Mouse (Mus musculus) intestine, postnatal 0 days (tissue): ENCODE results near the gene Zbtb20. TPM values are rescaled to one million over a fixed set of nuclear protein-coding genes. Genes with fewer than 3 reads are reported as not detected.

Experiments used
- ATAC-seq: fragments of 200-750 bp; cut with Nextera tagmentation; 2 replicates; pipeline ENCODE4 v1.8.0; 2017; ENCODE audit warnings: mild to moderate bottlenecking, moderate TSS enrichment, moderate library complexity
- H3K27ac ChIP-seq: fragments of 300-500 bp; sonication (generic); 2 replicates; pipeline ENCODE4 v1.5.1; 2014; ENCODE audit warnings: mild to moderate bottlenecking, low read depth, low read length, moderate library complexity
- H3K27me3 ChIP-seq: fragments of 300-500 bp; sonication (generic); replicated peaks from 2 replicates; pipeline ENCODE4 v1.6.1; 2014; ENCODE audit warnings: low read length, mixed read lengths; ENCODE audit not compliant: control insufficient read depth, insufficient read depth
- H3K36me3 ChIP-seq: fragments of 300-500 bp; sonication (generic); 2 replicates; pipeline ENCODE4 v1.6.1; 2014; ENCODE audit warnings: mild to moderate bottlenecking, moderate library complexity; ENCODE audit not compliant: control insufficient read depth, insufficient read depth
- H3K4me1 ChIP-seq: fragments of 300-500 bp; sonication (generic); replicated peaks from 2 replicates; pipeline ENCODE4 v1.6.1; 2014; ENCODE audit warnings: antibody characterized with exemption, low read length, mixed read lengths; ENCODE audit not compliant: control insufficient read depth, insufficient read depth
- H3K4me2 ChIP-seq: fragments of 300-500 bp; sonication (generic); replicated peaks from 2 replicates; pipeline ENCODE4 v1.6.1; 2014; ENCODE audit warnings: low read depth, mild to moderate bottlenecking, moderate library complexity
- H3K4me3 ChIP-seq: fragments of 300-500 bp; sonication (generic); 2 replicates; pipeline ENCODE4 v1.5.1; 2014; ENCODE audit warnings: low read depth, low read length
- H3K9ac ChIP-seq: fragments of 300-500 bp; sonication (generic); 2 replicates; pipeline ENCODE4 v1.6.1; 2014; ENCODE audit warnings: mild to moderate bottlenecking, low read depth, low read length
- H3K9me3 ChIP-seq: fragments of 300-500 bp; sonication (generic); 2 replicates; pipeline ENCODE4 v1.6.1; 2016; ENCODE audit warnings: mixed run types; ENCODE audit not compliant: control insufficient read depth
- CTCF ChIP-seq: sonication (generic); IDR thresholded peaks from 2 replicates; pipeline ENCODE4 v1.5.1; 2016; ENCODE audit warnings: low read depth, mild to moderate bottlenecking, control low read depth, antibody characterized with exemption, moderate library complexity
- WGBS: fragments of 180-500 bp; shearing (Covaris S2); extraction: QIAGEN DNeasy Blood & Tissue Kit; methylation state at CpG from one replicate; pipeline ENCODE4 v1.1.7; 2014; 5-methylcytosine and 5-hydroxymethylcytosine counted together
- polyA plus RNA-seq: library from polyadenylated mRNA; unstranded; fragments of >200 nt; fragmentation: Nextera tagmentation; extraction: Ambion mirVana; gene quantifications from 2 replicates; pipeline ENCODE4 v1.2.1, GENCODE M21; 2015

The Zbtb20 gene
- polyA plus RNA-seq, 1 experiment from 2014 or later = 10.6 TPM

DNA sequence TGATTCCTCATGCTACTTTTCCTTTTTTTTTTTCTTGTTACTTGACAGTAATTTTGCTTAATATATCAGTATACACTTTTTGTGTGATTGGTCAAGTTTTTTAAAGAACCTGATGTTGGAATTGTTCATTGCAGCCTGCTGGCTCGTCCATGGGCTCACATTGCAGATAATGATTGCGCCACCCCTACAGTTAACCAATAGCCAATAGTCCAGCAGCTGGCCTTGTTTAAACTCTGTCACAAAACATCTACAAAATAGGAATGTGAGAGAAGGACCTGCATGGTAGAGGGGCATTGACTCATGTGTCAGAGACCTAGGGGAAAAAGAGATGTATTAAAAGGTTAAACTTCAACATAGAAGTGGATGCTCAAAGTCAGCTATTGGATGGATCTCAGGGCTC lies 97.2 kb downstream of the Zbtb20 start:
- Histone ChIP-seq H3K27ac (no peak overlapping the region), H3K27me3 (no peaks in the 10 kb centered on the region), H3K9ac (no peak overlapping the region), H3K36me3 (no peaks in the 10 kb centered on the region), H3K4me3 (no peak overlapping the region), H3K4me2 (no peak overlapping the region), H3K9me3 (no peaks in the 10 kb centered on the region), H3K4me1 (no peaks in the 10 kb centered on the region)
- 64% methylated on average over 2 of the region's 2 CpGs for WGBS
- TF ChIP-seq CTCF = no peak
- no peak for ATAC-seq

DNA sequence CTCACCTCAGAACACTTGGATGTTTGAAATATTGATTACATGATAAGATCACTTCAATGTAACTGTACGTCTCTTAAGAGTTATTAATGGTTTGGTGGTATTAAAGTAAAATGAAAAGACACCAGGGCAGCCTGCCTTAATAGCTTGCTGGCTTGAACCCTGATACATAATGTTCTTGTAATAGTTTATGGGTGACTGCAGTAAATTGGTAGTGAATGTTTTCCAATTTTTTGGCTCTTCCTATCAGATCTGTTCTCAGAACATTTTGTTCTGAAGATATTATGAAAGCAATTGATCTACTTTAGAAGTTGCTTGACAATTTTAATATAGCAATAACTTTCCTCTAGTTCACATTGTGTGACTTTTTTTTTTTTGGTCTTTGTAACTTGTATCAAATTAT lies 123.2 kb downstream of the Zbtb20 start:
- Histone ChIP-seq H3K9me3 (no peaks in the 10 kb centered on the region), H3K27me3 (no peaks in the 10 kb centered on the region), H3K4me3 (no peak overlapping the region), H3K36me3 (no peaks in the 10 kb centered on the region), H3K9ac (no peak overlapping the region), H3K27ac (no peak overlapping the region), H3K4me1 (no peaks in the 10 kb centered on the region), H3K4me2 (no peak overlapping the region)
- no peak for ATAC-seq
- 42% methylated on average over 1 of the region's 1 CpGs for WGBS
- no peak for TF ChIP-seq CTCF

DNA sequence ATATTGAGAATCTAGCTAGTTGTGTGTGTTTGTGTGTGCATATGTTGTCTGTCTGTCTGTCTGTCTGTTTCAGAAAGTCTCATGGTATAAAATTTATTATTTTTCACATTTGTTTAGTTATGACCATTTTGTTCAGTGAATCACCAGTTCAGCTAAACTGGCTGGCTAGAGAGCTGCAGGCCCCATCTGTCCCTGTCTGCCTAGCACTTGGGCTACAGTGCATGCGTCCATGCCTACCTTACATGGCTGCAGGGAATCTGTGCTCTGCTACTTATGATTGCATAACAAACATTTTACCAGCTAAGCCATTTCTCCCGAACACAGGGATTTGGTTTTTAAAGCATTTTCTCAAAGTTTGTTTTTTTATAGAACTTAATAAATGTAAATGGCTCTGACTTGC lies 150.7 kb downstream of the Zbtb20 start:
- ATAC-seq = no peak
- H3K9ac ChIP-seq = no peak overlapping the region
- 83% methylated on average over 2 of the region's 2 CpGs for WGBS
- no peak overlapping the region for H3K4me3 ChIP-seq
- no peaks in the 10 kb centered on the region for H3K36me3 ChIP-seq
- H3K4me1 ChIP-seq = no peaks in the 10 kb centered on the region
- H3K27ac ChIP-seq = no peak overlapping the region
- no peak overlapping the region for H3K4me2 ChIP-seq
- H3K27me3 ChIP-seq = no peaks in the 10 kb centered on the region
- TF ChIP-seq CTCF = no peak
- H3K9me3 ChIP-seq = no peaks in the 10 kb centered on the region

DNA sequence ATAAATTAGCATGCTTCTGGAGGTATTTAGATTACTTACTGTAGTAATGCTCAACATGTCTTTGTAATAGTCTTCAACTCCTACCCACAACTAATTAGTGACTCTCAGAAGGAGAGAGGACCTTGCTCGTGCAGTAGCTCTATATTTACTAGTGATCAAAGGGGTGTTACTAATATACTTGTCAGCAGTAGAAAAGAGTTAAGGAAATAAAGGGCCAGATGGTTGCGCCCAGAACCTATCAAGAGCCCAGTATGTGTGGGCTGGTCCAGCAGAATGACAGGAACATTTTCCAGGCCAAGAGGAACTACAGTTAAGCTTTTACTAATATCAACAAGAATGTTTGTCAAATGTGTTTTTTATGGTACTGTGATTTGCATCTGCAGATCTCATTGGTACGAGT lies 153.6 kb downstream of the Zbtb20 start:
- 67% methylated on average over 3 of the region's 3 CpGs for WGBS
- H3K9ac ChIP-seq = no peak overlapping the region
- H3K4me3 ChIP-seq = no peak overlapping the region
- no peaks in the 10 kb centered on the region for H3K9me3 ChIP-seq
- H3K27me3 ChIP-seq = no peaks in the 10 kb centered on the region
- TF ChIP-seq CTCF = no peak
- H3K4me1 ChIP-seq = no peaks in the 10 kb centered on the region
- no peaks in the 10 kb centered on the region for H3K36me3 ChIP-seq
- no peak for ATAC-seq
- H3K27ac ChIP-seq = no peak overlapping the region
- H3K4me2 ChIP-seq = no peak overlapping the region

DNA sequence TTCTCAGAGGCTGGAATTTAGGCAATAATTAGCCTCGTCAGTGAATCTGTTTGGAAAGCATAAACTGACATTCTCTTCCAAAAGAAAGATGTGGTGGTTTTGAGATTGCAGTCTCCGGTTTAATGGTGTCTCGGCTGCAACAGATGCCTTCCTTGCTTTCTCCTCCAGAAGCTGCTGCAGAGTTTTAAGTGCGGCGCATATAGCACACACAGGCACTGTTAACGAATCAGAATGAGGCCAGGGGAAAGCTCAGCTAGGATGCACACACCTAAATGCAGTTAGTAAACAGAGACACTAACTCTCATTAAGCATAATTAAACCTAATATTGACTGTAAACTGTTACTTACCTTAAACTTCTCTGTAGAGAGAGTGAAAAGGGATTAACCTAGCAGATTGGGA lies 160.0 kb downstream of the Zbtb20 start:
- no peak for ATAC-seq

DNA sequence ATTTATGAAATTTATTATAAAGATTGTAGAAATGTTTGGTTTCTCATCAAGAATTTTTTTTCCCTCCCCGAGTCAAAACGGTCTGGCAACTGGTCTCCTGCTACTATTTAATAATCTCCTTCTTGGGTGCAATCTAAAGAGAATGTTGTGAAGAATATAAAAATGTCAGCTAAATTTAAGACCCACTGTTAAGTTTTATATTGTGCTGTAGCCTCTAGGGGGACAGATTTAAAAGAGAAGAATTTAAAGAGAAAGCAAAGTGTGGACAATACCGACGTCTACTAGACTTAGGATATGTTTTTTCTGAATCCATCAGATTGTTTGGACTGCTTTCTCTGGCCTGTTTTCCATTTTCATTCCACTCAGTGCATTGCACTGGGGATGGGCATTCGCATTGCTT lies 160.8 kb downstream of the Zbtb20 start:
- no peak for ATAC-seq
- no peak overlapping the region for H3K4me2 ChIP-seq
- 81% methylated on average over 5 of the region's 5 CpGs for WGBS

More for the DNA sequence above, 160.0 kb downstream of the Zbtb20 start:
- Histone ChIP-seq H3K9ac (no peak overlapping the region), H3K27ac (no peak overlapping the region), H3K9me3 (no peaks in the 10 kb centered on the region), H3K4me1 (no peaks in the 10 kb centered on the region), H3K27me3 (no peaks in the 10 kb centered on the region), H3K4me3 (no peak overlapping the region), H3K36me3 (no peaks in the 10 kb centered on the region), H3K4me2 (no peak overlapping the region)
- no peak for TF ChIP-seq CTCF
- whole genome bisulfite sequencing = 72% methylated on average over 6 of the region's 6 CpGs

DNA sequence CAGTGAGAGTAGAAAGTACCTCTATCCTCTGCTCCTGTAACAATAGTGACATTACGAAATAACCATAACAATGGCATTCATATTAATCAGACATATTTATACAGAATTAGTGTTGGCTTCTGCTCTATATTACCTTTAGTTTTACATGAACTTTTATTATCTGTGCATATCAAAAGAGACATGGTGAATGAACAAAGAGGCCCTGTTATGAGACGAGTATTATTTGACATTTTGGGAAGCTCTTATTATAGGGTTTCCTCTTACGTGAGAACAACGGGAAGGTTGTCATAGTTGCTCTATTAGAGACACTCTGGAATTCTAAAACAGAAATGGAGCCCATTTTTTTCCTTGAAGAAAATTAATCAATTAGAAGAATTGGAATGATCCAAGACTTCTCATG lies 161.6 kb downstream of the Zbtb20 start:
- 92% methylated on average over 4 of the region's 4 CpGs for WGBS
- no peak for ATAC-seq

More for the DNA sequence above, 160.8 kb downstream of the Zbtb20 start:
- Histone ChIP-seq H3K27me3 (no peaks in the 10 kb centered on the region), H3K9ac (no peak overlapping the region), H3K4me3 (no peak overlapping the region), H3K9me3 (no peaks in the 10 kb centered on the region), H3K4me1 (no peaks in the 10 kb centered on the region), H3K36me3 (no peaks in the 10 kb centered on the region), H3K27ac (no peak overlapping the region)
- no peak for TF ChIP-seq CTCF

More for the DNA sequence above, 161.6 kb downstream of the Zbtb20 start:
- Histone ChIP-seq H3K4me2 (no peak overlapping the region), H3K27ac (no peak overlapping the region), H3K4me3 (no peak overlapping the region), H3K4me1 (no peaks in the 10 kb centered on the region), H3K9ac (no peak overlapping the region), H3K36me3 (no peaks in the 10 kb centered on the region), H3K9me3 (no peaks in the 10 kb centered on the region), H3K27me3 (no peaks in the 10 kb centered on the region)
- TF ChIP-seq CTCF = no peak
